Mouse (Mus musculus) forebrain, embryonic 13.5 days (tissue): ENCODE results near the gene Tpcn1. TPM values are rescaled to one million over a fixed set of nuclear protein-coding genes. Genes with fewer than 3 reads are reported as not detected.
A peak's percentile ranks its signal among the peaks of the same experiment; 100 is the strongest.

ENCODE experiments used
- ATAC-seq: fragments of 200-750 bp; cut with Nextera tagmentation; 2 replicates; pipeline ENCODE4 v1.8.0; 2017
- H3K27ac ChIP-seq: fragments of 300-500 bp; sonication (generic); 2 replicates; pipeline ENCODE4 v1.5.1; 2015; ENCODE audit warnings: inconsistent platforms, mild to moderate bottlenecking, moderate library complexity
- H3K27me3 ChIP-seq: fragments of 300-500 bp; sonication (generic); 2 replicates; pipeline ENCODE4 v1.6.1; 2015; ENCODE audit warnings: mild to moderate bottlenecking, inconsistent platforms
- H3K36me3 ChIP-seq: fragments of 300-500 bp; sonication (generic); 2 replicates; pipeline ENCODE4 v1.6.1; 2015; ENCODE audit warnings: mild to moderate bottlenecking, inconsistent platforms; ENCODE audit not compliant: poor library complexity, severe bottlenecking
- H3K4me1 ChIP-seq: fragments of 300-500 bp; sonication (generic); 2 replicates; pipeline ENCODE4 v1.6.1; 2015; ENCODE audit warnings: inconsistent platforms
- H3K4me2 ChIP-seq: fragments of 300-500 bp; sonication (generic); 2 replicates; pipeline ENCODE4 v1.6.1; 2015; ENCODE audit warnings: inconsistent platforms, mild to moderate bottlenecking, moderate library complexity
- H3K4me3 ChIP-seq: fragments of 300-500 bp; sonication (generic); 2 replicates; pipeline ENCODE4 v1.5.1; 2015; ENCODE audit warnings: mild to moderate bottlenecking, inconsistent platforms
- H3K9ac ChIP-seq: fragments of 300-500 bp; sonication (generic); 2 replicates; pipeline ENCODE4 v1.6.1; 2015; ENCODE audit warnings: mild to moderate bottlenecking, inconsistent platforms
- H3K9me3 ChIP-seq: fragments of 300-500 bp; sonication (generic); replicated peaks from 2 replicates; pipeline ENCODE4 v1.6.1; 2016; ENCODE audit warnings: inconsistent platforms
- WGBS: fragments of 180-500 bp; shearing (Covaris S2); methylation state at CpG from one replicate; pipeline ENCODE4 v1.1.7; 2015; 5-methylcytosine and 5-hydroxymethylcytosine counted together
- polyA plus RNA-seq: library from polyadenylated mRNA; unstranded; fragments of >200 nt; fragmentation: Nextera tagmentation; extraction: Ambion mirVana; gene quantifications from 2 replicates; pipeline ENCODE4 v1.2.1, GENCODE M21; 2015

The Tpcn1 gene
- polyA plus RNA-seq, 1 experiment from 2014 or later: 15.8 TPM

- Histone ChIP-seq H3K27ac (no peak overlapping the region), H3K27me3 (no peaks in the 10 kb centered on the region), H3K4me1 (peaks cover 55% of the 10 kb centered on the region), H3K4me3 (no peak overlapping the region), H3K9me3 (no peaks in the 10 kb centered on the region), H3K36me3 (no peaks in the 10 kb centered on the region), H3K4me2 (no peak overlapping the region), H3K9ac (0 out of 2 replicates have a peak overlapping the region, but pooled peaks have one; percentile 8)
- ATAC-seq: no peak
- 65% methylated on average over 14 of the region's 14 CpGs for WGBS
These were observed 17.3 kb downstream of the Tpcn1 start for GRCm38 (mm10) chr5:120571056-120571740.

GRCm38 (mm10) chr5:120570289-120570897, 18.1 kb downstream of the Tpcn1 start:
- peaks cover 63% of the 10 kb centered on the region for H3K4me1 ChIP-seq
- ATAC-seq: no peak
- WGBS: 80% methylated on average over 11 of the region's 11 CpGs

GRCm38 (mm10) chr5:120569791-120570190, 18.7 kb downstream of the Tpcn1 start:
- Histone ChIP-seq H3K4me1 (peaks cover 69% of the 10 kb centered on the region), H3K27ac (no peak overlapping the region), H3K4me2 (no peak overlapping the region), H3K9me3 (no peaks in the 10 kb centered on the region), H3K36me3 (no peaks in the 10 kb centered on the region), H3K27me3 (no peaks in the 10 kb centered on the region), H3K4me3 (no peak overlapping the region), H3K9ac (no peak overlapping the region)
- WGBS: 95% methylated on average over 3 of the region's 3 CpGs
- no peak for ATAC-seq

More at GRCm38 (mm10) chr5:120570289-120570897, 18.1 kb downstream of the Tpcn1 start:
- no peak overlapping the region for H3K4me3 ChIP-seq
- H3K9ac ChIP-seq: no peak overlapping the region
- H3K36me3 ChIP-seq: no peaks in the 10 kb centered on the region
- no peaks in the 10 kb centered on the region for H3K9me3 ChIP-seq
- H3K4me2 ChIP-seq: no peak overlapping the region
- H3K27ac ChIP-seq: no peak overlapping the region
- H3K27me3 ChIP-seq: no peaks in the 10 kb centered on the region

- peak overlapping the region; percentile 43; the same call in 1 of the 2 replicates for H3K9ac ChIP-seq
- no peaks in the 10 kb centered on the region for H3K27me3 ChIP-seq
- H3K27ac ChIP-seq: peak overlapping the region; percentile 97
- H3K4me1 ChIP-seq: peaks cover 77% of the 10 kb centered on the region
- no peak for ATAC-seq
- no peaks in the 10 kb centered on the region for H3K36me3 ChIP-seq
- H3K9me3 ChIP-seq: no peaks in the 10 kb centered on the region
- peak overlapping the region; percentile 38; the same call in 1 of the 2 replicates for H3K4me2 ChIP-seq
- WGBS: 92% methylated on average over 4 of the region's 4 CpGs
- no peak overlapping the region for H3K4me3 ChIP-seq
These were observed 19.5 kb downstream of the Tpcn1 start for GRCm38 (mm10) chr5:120568964-120569363.

- no peaks in the 10 kb centered on the region for H3K9me3 ChIP-seq
- no peaks in the 10 kb centered on the region for H3K36me3 ChIP-seq
- H3K27ac ChIP-seq: peak overlapping the region; percentile 97
- peak overlapping the region; percentile 43; the same call in 1 of the 2 replicates for H3K9ac ChIP-seq
- H3K4me2 ChIP-seq: peak overlapping the region; percentile 38
- WGBS: 40% methylated on average over 9 of the region's 9 CpGs
- no peak for ATAC-seq
- peaks cover 83% of the 10 kb centered on the region for H3K4me1 ChIP-seq
- no peaks in the 10 kb centered on the region for H3K27me3 ChIP-seq
- no peak overlapping the region for H3K4me3 ChIP-seq
These were observed 20.1 kb downstream of the Tpcn1 start for GRCm38 (mm10) chr5:120568336-120568768.

- peak overlapping the region; percentile 38 for H3K4me2 ChIP-seq
- H3K9me3 ChIP-seq: no peaks in the 10 kb centered on the region
- WGBS: 23% methylated on average over 14 of the region's 14 CpGs
- peak; percentile 41 for ATAC-seq
- H3K4me1 ChIP-seq: peaks cover 89% of the 10 kb centered on the region
- H3K27ac ChIP-seq: peak overlapping the region; percentile 97
- H3K36me3 ChIP-seq: no peaks in the 10 kb centered on the region
- peak overlapping the region; percentile 43 for H3K9ac ChIP-seq
- no peaks in the 10 kb centered on the region for H3K27me3 ChIP-seq
- no peak overlapping the region for H3K4me3 ChIP-seq
These were observed 20.7 kb downstream of the Tpcn1 start for GRCm38 (mm10) chr5:120567761-120568211.

GRCm38 (mm10) chr5:120567253-120567701, 21.2 kb downstream of the Tpcn1 start:
- Histone ChIP-seq H3K4me3 (no peak overlapping the region), H3K4me1 (peaks cover 91% of the 10 kb centered on the region), H3K9ac (peak overlapping the region; percentile 43), H3K36me3 (no peaks in the 10 kb centered on the region), H3K27ac (peak overlapping the region; percentile 97), H3K9me3 (no peaks in the 10 kb centered on the region), H3K27me3 (no peaks in the 10 kb centered on the region), H3K4me2 (peak overlapping the region; percentile 38)
- ATAC-seq: peak; percentile 25; the same call in 1 of the 2 replicates
- WGBS: 13% methylated on average over 21 of the region's 21 CpGs

- peak; percentile 22 for ATAC-seq
- peak overlapping the region; percentile 38 for H3K4me2 ChIP-seq
- H3K4me1 ChIP-seq: peaks cover 89% of the 10 kb centered on the region
- H3K4me3 ChIP-seq: no peak overlapping the region
- H3K36me3 ChIP-seq: no peaks in the 10 kb centered on the region
- H3K9ac ChIP-seq: peak overlapping the region; percentile 43
- H3K9me3 ChIP-seq: no peaks in the 10 kb centered on the region
- 34% methylated on average over 9 of the region's 9 CpGs for WGBS
- peak overlapping the region; percentile 97 for H3K27ac ChIP-seq
- H3K27me3 ChIP-seq: no peaks in the 10 kb centered on the region
These were observed 21.7 kb downstream of the Tpcn1 start for GRCm38 (mm10) chr5:120566681-120567252.

- WGBS: 9% methylated on average over 5 of the region's 5 CpGs
- peak overlapping the region; percentile 43; the same call in 1 of the 2 replicates for H3K9ac ChIP-seq
These were observed 22.4 kb downstream of the Tpcn1 start for GRCm38 (mm10) chr5:120566101-120566500.

GRCm38 (mm10) chr5:120565171-120565905, 23.1 kb downstream of the Tpcn1 start:
- 19% methylated on average over 15 of the region's 15 CpGs for WGBS
- Histone ChIP-seq H3K27ac (peak overlapping the region; percentile 97), H3K9ac (peak overlapping the region; percentile 43; the same call in 1 of the 2 replicates), H3K9me3 (no peaks in the 10 kb centered on the region), H3K36me3 (no peaks in the 10 kb centered on the region), H3K4me1 (peaks cover 85% of the 10 kb centered on the region), H3K4me2 (peak overlapping the region; percentile 38), H3K27me3 (no peaks in the 10 kb centered on the region), H3K4me3 (no peak overlapping the region)
- ATAC-seq: no peak

More at GRCm38 (mm10) chr5:120566101-120566500, 22.4 kb downstream of the Tpcn1 start:
- Histone ChIP-seq H3K4me1 (peaks cover 85% of the 10 kb centered on the region), H3K27ac (peak overlapping the region; percentile 97), H3K27me3 (no peaks in the 10 kb centered on the region), H3K9me3 (no peaks in the 10 kb centered on the region), H3K4me3 (no peak overlapping the region), H3K4me2 (peak overlapping the region; percentile 38), H3K36me3 (no peaks in the 10 kb centered on the region)
- ATAC-seq: peak; percentile 83

- Histone ChIP-seq H3K9me3 (no peaks in the 10 kb centered on the region), H3K4me2 (no peak overlapping the region), H3K36me3 (no peaks in the 10 kb centered on the region), H3K4me3 (no peak overlapping the region), H3K27ac (peak overlapping the region; percentile 54; the same call in 1 of the 2 replicates), H3K4me1 (peaks cover 78% of the 10 kb centered on the region), H3K9ac (no peak overlapping the region), H3K27me3 (no peaks in the 10 kb centered on the region)
- 53% methylated on average over 4 of the region's 4 CpGs for WGBS
- ATAC-seq: no peak
These were observed 24.6 kb downstream of the Tpcn1 start for GRCm38 (mm10) chr5:120563914-120564311.
